Mouse (Mus musculus): ENCODE results near the gene Hes2. TPM values are rescaled to one million over a fixed set of nuclear protein-coding genes. Genes with fewer than 3 reads are reported as not detected.
A peak's percentile ranks its signal among the peaks of the same experiment; 100 is the strongest.

Hes2 gene
- polyA plus RNA-seq, 1 experiment from 2014 or later: 0.17 TPM

DNA sequence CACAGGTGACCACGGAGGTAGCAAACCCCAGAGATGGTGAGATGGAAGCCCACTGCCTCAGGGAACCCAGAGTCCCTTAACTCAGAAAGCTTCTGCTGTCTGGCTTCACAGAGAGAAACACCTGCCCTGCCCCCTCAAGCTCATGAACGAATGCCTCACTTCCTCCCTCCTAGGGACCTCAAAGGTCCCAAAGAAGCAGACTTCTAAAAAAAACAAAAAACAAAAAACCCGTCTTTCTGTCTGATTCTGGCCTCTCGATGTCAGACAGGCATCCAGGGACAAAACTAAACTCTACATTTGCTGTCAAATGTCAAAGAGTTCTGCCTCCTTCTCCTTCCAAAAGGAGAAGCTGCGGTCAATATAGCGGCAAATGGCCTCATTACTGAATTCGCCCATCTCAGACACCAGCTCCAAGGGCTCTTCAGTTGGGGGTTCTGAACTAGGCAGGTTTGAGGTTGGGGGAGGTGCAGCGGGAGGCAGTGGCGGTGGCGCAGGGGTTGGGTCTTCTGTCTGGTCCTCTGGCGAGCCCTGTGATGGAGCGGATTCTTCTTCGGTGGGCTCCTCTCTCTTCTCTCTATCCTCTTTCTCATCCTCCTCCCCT is 34.2 kb upstream of the Hes2 start:
- H3K9me3 ChIP-seq (replicated peaks): no peaks in the 10 kb centered on the region
- ATAC-seq (replicated peaks; ENCODE audit: low FRiP score): no peak
- peaks cover 71% of the 10 kb centered on the region for H3K4me1 ChIP-seq
- no peak overlapping the region for H3K27ac ChIP-seq
- 40% methylated on average over 13 of the region's 13 CpGs for WGBS
- peaks cover 99% of the 10 kb centered on the region for H3K27me3 ChIP-seq
- H3K4me2 ChIP-seq: peak overlapping the region; percentile 53; the same call in 1 of the 2 replicates
- no peak overlapping the region for H3K9ac ChIP-seq
- peaks cover 3% of the 10 kb centered on the region; the same call in 1 of the 2 replicates for H3K36me3 ChIP-seq
- no peak overlapping the region for H3K4me3 ChIP-seq (replicated peaks)

DNA sequence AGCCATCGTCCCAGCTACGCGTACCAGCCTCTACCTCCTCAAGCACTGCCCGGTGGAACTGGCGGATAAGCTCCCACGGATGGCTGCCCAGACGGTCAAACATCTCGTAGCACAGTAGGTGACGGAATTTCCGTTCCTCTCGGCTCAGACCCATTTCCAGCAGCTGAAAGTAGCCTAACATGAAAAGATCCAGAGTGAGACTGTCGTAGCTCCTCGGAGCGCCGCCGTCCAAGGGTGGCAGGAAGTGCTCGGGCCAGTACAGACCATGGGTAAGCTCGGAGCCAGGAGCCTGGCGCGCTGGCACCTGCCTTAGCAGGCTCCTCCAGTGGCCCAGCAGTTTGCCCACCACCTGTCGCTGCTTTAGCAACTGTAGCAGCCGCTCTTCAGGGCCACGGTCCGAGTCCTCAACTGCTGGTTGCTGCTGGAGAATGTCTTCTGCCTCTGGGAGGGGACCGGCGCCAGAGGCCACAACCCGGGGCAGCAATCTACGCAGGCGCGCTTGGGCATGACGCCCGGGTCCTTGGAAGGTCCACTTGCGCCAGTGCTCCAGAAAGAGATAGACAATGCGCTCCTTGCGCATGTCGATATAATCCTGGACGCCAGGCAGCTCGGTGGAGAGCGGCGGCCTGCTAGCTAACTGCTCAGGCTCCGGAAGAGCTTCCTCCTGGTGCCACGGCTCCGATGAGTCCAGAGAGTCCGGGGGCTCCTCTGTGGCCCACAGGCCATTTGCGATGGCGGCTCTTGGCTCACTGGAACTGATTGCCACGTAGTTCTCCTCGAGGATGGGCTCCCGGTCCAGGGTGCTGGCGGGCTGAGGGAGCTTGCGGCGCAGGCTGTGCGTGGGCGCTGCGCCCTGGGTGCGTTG is 33.3 kb upstream of the Hes2 start:
- ATAC-seq (replicated peaks; ENCODE audit: low FRiP score): no peak
- H3K9ac ChIP-seq: peak overlapping the region; percentile 27; the same call in 1 of the 2 replicates
- H3K4me1 ChIP-seq: peaks cover 71% of the 10 kb centered on the region
- H3K27ac ChIP-seq: no peak overlapping the region
- H3K36me3 ChIP-seq: peaks cover 3% of the 10 kb centered on the region; the same call in 1 of the 2 replicates
- peak overlapping the region; percentile 29 for H3K4me3 ChIP-seq (replicated peaks)
- H3K27me3 ChIP-seq: peaks cover 99% of the 10 kb centered on the region
- peak overlapping the region; percentile 53 for H3K4me2 ChIP-seq
- no peaks in the 10 kb centered on the region for H3K9me3 ChIP-seq (replicated peaks)
- 15% methylated on average over 56 of the region's 56 CpGs for WGBS

DNA sequence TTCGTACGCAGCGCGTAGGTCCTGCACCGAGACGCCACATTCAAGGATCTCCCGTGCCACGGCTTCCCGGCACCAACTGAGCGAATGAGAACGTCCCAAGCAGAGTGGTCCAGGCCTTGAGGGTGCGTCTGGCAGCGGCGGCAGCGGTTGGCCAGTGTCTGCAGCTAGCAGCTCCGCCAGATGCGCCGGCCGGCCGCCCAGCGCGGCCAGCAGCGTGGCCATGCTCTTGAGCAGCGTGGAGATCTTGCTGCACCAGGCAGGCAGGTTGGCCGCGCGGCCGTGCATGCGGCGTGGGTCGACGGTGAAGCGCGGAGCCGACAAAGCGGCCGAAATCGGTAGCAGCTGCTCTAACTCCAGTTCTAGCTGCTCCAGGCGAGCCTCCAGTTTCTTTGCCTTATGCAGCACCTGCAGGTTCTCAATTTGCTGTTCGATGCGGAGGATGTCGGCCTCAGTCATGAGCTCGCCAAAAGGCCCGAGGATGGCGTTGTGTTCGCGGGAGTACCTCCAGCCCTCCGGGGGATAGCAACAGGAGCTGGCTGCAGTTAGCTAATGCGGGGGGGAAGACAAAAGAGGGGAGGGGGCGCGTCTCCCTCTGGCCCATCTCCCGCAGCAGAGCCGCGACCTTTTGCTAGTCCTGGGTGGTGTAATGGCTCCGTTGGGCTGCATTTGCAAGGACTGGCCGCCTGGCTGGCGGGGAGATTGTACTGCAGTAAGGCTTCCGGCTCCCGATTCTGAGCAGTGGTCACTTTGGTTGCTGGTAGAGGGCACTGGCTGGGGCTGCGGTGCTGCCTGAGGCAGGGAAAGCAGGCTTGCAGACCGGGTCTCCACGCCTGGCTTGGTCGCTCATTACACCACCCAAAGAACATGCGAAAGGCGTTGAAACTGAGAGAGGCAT is 32.4 kb upstream of the Hes2 start:
- peaks cover 99% of the 10 kb centered on the region for H3K27me3 ChIP-seq
- no peak for ATAC-seq (replicated peaks; ENCODE audit: low FRiP score)
- peak overlapping the region; percentile 27; the same call in 1 of the 2 replicates for H3K9ac ChIP-seq
- H3K27ac ChIP-seq: peak overlapping the region; percentile 15; the same call in 1 of the 2 replicates
- no peaks in the 10 kb centered on the region for H3K9me3 ChIP-seq (replicated peaks)
- WGBS: 8% methylated on average over 65 of the region's 65 CpGs
- peaks cover 71% of the 10 kb centered on the region for H3K4me1 ChIP-seq
- H3K4me2 ChIP-seq: peak overlapping the region; percentile 53
- H3K36me3 ChIP-seq: peaks cover 3% of the 10 kb centered on the region; the same call in 1 of the 2 replicates
- H3K4me3 ChIP-seq (replicated peaks): peak overlapping the region; percentile 29

DNA sequence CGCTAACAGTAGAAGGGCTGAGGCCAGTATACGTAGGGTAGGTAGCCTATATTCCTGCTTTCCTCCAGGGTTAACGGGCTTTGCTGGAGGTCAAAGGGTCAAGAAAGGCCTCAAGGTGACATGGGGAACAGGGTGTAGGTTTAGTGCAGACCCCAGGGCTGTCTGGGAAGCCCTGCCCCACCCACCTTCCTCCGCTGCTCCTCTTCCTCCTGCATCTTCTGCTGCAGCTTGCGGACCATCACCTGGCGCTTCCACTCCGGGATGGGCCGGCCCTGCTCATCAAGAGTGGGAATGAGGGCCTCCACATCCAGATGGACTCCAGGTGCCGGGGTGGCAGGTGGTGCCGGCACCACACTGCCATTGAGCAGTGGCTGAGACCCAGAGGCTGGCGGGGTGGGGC is 30.8 kb upstream of the Hes2 start:
- Histone ChIP-seq H3K4me3 (replicated peaks) (no peak overlapping the region), H3K36me3 (peaks cover 3% of the 10 kb centered on the region; the same call in 1 of the 2 replicates), H3K9me3 (replicated peaks) (no peaks in the 10 kb centered on the region), H3K27ac (no peak overlapping the region), H3K27me3 (peaks cover 100% of the 10 kb centered on the region), H3K4me1 (peaks cover 85% of the 10 kb centered on the region), H3K9ac (no peak overlapping the region), H3K4me2 (no peak overlapping the region)
- 79% methylated on average over 11 of the region's 11 CpGs for WGBS
- ATAC-seq (replicated peaks; ENCODE audit: low FRiP score): no peak

DNA sequence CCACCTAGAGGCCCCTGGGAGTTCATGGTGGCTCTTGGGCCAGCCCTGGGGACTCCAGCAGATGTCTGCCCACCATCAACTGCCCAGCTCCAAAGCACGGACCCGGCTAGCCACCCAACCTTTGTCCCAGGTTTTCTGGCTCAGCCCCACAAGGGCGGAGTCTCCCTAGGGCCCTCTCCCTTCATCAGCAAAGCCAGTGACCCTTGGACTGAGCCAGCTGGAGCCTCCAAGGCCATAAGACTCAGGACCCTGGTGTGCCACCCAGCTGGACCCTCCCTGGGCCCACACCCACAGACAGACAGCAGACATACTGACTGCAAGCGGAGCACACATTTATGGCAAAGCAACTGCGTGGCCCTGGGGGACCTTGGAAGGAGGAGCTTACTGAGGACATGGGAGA is 29.9 kb upstream of the Hes2 start:
- Histone ChIP-seq H3K4me2 (peak overlapping the region; percentile 87), H3K9ac (no peak overlapping the region), H3K36me3 (peaks cover 3% of the 10 kb centered on the region; the same call in 1 of the 2 replicates), H3K27ac (0 out of 2 replicates have a peak overlapping the region, but pooled peaks have one; percentile 95), H3K9me3 (replicated peaks) (no peaks in the 10 kb centered on the region), H3K4me1 (peaks cover 84% of the 10 kb centered on the region), H3K4me3 (replicated peaks) (peak overlapping the region; percentile 50), H3K27me3 (peaks cover 100% of the 10 kb centered on the region)
- no peak for ATAC-seq (replicated peaks; ENCODE audit: low FRiP score)
- WGBS: 57% methylated on average over 5 of the region's 5 CpGs

DNA sequence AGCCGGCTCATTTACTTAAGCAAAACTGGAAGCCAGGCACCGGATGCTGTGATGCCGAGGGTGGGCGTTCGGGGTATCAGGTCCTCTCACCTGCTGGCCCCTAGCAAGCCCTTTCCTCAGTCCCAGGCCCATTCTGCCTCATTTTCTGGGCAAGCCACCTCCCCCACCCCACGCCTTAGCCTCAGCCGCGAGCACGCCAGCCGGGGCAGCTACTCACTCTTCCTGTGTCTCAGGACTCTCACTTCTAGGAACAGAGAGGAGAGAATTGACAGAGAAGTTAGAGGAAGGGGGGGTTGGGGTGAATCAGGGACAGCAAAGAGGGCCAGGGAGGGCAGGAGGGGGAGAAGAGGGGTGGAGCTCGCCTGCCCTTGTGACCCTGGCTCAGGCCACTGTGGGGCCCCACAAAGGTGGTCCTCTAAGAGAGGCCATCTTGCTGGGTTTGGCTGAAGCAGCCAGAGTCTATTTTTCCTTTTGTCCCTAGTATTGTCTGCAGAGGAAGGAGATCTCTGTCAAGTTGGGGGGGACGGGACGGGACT is 29.2 kb upstream of the Hes2 start:
- Histone ChIP-seq H3K36me3 (peaks cover 3% of the 10 kb centered on the region; the same call in 1 of the 2 replicates), H3K4me3 (replicated peaks) (peak overlapping the region; percentile 50), H3K4me1 (peaks cover 85% of the 10 kb centered on the region), H3K27me3 (peaks cover 100% of the 10 kb centered on the region), H3K9ac (no peak overlapping the region), H3K4me2 (peak overlapping the region; percentile 87), H3K27ac (peak overlapping the region; percentile 95; the same call in 1 of the 2 replicates), H3K9me3 (replicated peaks) (no peaks in the 10 kb centered on the region)
- WGBS: 28% methylated on average over 13 of the region's 13 CpGs
- no peak for ATAC-seq (replicated peaks; ENCODE audit: low FRiP score)

DNA sequence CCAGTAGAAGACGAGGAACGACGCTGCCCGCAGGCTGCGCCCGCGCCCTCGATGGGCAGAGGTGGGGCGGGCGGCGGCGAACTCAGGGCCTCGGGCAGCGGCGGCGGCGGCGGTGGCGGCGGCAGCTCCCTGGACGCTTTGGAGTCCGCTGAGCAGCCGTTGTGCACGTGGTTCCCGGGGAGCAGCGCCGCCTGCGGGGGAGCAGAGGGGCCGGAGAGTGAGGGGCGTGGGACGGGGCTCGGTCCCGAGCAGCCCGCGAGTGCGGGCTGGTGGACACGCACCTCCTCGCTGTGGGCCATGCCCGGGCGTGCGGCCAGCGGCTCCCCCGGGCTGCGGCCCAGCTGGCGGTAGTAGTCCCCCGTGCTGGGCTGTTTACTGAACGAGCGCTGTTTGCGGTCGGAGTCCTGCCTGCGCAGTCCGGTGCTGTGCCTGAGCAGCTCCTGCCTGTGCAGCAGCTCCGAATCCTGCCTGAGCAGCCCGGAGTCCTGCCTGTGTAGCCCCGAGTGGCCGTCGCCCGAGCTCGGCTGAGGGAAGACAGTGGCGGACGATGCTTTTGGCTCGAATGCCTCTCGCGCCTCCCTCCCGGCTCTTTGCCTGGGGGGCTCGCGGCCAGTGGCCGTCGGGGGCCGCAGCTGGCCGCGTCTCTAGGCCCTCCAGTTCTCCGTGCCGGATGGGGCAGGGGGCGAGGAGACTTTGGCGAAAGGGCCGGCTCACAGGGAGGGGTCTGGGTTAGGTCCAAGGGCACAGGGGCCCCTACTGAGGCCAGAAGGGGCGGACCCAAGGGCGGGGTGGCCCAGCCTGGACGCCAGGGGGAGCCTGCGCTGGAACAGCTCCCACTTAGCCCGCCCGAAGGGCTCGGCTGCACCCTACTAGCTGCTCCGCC is 27.7 kb upstream of the Hes2 start:
- peak; percentile 74 for ATAC-seq (replicated peaks; ENCODE audit: low FRiP score)
- H3K27me3 ChIP-seq: peaks cover 86% of the 10 kb centered on the region
- H3K9me3 ChIP-seq (replicated peaks): no peaks in the 10 kb centered on the region
- peaks cover 3% of the 10 kb centered on the region; the same call in 1 of the 2 replicates for H3K36me3 ChIP-seq
- H3K27ac ChIP-seq: peak overlapping the region; percentile 95
- H3K9ac ChIP-seq: peak overlapping the region; percentile 41
- peak overlapping the region; percentile 50 for H3K4me3 ChIP-seq (replicated peaks)
- peaks cover 74% of the 10 kb centered on the region for H3K4me1 ChIP-seq
- under 1% methylated on average over 82 of the region's 85 CpGs for WGBS
- peak overlapping the region; percentile 87 for H3K4me2 ChIP-seq

DNA sequence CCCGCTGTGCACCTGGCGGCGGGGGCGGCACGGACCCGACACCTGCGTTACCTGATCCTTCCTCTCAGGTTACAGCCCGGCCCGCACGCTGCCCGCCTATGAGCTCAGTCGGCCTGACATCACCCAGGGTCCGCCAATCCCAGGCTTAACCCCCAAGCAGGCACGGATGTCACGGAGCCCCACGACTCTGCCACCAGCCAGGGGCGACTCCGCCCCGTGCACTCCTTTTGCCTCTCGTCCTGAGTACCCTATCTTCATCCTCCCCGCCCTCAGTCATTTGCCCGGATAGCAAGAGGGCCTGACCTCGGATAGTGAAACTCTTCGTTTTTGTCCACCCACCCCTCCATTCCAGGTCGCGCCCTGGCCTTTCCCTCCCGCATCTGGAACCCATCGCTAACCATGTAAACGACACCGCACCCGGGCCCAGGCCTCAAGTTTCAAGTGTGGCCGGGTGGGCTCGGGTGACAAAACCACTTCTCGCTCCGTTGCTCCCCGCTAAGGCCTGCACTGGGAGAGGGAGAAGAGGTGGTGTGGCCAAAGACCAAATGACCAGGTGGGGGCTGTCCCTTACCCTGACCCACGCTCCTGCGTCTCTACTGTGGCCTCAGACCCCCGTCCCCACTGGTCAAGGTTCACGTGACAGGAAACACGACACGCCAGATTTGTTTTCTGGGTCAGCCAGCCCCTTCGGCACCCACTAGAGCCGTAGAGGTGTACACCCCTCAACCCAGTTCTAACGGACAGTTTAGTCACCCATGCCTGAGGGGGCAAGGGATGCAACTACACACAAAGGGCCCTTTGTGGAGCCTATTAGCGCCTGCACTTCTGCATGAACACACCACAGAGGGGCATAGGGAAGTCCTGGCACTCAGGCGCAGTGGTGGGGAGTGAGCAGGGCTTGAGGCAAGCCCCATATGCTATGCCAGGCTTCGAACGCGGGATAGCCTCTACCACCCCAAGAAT is 26.6 kb upstream of the Hes2 start:
- WGBS: 4% methylated on average over 50 of the region's 50 CpGs
- Histone ChIP-seq H3K4me3 (replicated peaks) (peak overlapping the region; percentile 50), H3K4me2 (peak overlapping the region; percentile 87), H3K9me3 (replicated peaks) (no peaks in the 10 kb centered on the region), H3K4me1 (peaks cover 72% of the 10 kb centered on the region), H3K9ac (peak overlapping the region; percentile 41; the same call in 1 of the 2 replicates), H3K27ac (peak overlapping the region; percentile 95), H3K36me3 (peaks cover 3% of the 10 kb centered on the region; the same call in 1 of the 2 replicates), H3K27me3 (peaks cover 78% of the 10 kb centered on the region)
- ATAC-seq (replicated peaks; ENCODE audit: low FRiP score): peak; percentile 50

DNA sequence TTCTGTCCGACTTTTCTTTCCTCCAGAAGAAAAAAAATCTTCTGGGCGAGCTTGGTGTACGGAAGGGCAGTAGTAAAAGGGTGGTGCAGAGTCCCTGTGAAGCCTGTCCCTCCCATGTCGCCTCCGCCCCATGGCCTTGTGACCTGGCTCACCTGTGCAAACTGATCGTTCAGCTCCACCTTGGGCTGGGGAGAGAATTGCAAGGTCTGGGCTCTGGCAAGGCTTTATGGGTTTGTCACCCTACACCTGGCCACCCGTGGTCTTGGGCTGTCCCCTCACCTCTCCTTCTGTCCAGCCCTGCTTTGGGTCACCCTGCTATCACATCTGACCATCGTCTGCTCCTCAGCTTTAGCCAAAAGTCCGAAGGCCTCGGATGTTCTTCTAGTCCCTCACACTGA is 25.9 kb upstream of the Hes2 start:
- Histone ChIP-seq H3K4me2 (no peak overlapping the region), H3K4me3 (replicated peaks) (no peak overlapping the region), H3K9ac (no peak overlapping the region), H3K9me3 (replicated peaks) (no peaks in the 10 kb centered on the region), H3K27ac (peak overlapping the region; percentile 95), H3K27me3 (peaks cover 72% of the 10 kb centered on the region), H3K4me1 (peaks cover 66% of the 10 kb centered on the region), H3K36me3 (0 out of 2 replicates have a peak, but pooled peaks cover 3% of the 10 kb centered on the region)
- ATAC-seq (replicated peaks; ENCODE audit: low FRiP score): no peak
- WGBS: 19% methylated on average over 10 of the region's 10 CpGs

DNA sequence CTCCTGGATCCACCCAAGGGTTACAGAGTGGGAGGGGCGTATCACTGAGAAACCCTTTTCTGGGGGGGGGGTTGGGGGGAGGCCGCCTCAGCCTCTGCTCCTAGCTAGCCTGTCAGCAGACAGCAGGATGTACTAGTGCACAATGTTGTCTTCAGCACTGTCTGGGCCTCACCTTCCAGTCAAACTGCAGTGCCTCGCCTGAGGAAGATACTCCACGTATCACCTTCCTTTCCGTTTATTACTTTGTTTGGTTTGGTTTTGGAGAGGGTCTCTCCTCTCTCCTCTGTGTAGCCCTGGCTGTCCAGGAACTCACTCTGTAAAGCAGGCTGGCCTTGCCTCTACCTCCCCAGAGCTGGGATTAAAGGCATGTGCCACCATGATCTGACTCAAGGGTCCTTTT is 25.5 kb upstream of the Hes2 start:
- Histone ChIP-seq H3K4me1 (peaks cover 68% of the 10 kb centered on the region), H3K4me3 (replicated peaks) (no peak overlapping the region), H3K4me2 (no peak overlapping the region), H3K27ac (peak overlapping the region; percentile 95; the same call in 1 of the 2 replicates), H3K36me3 (no peaks in the 10 kb centered on the region), H3K27me3 (peaks cover 68% of the 10 kb centered on the region), H3K9me3 (replicated peaks) (no peaks in the 10 kb centered on the region), H3K9ac (no peak overlapping the region)
- 40% methylated on average over 5 of the region's 5 CpGs for WGBS
- no peak for ATAC-seq (replicated peaks; ENCODE audit: low FRiP score)

All from kidney, embryonic 15.5 days (tissue).